Mouse (Mus musculus) erythroblast, adult 5-6 weeks (primary cell): ENCODE measurements around the gene Csrp3. TPM values are rescaled to one million over a fixed set of nuclear protein-coding genes. Genes with fewer than 3 reads are reported as not detected.
A peak's percentile ranks its signal among the peaks of the same experiment; 100 is the strongest.

Source experiments
- ATAC-seq: replicated peaks from 2 replicates; pipeline ENCODE4 v1.8.0; 2016; ENCODE audit warnings: moderate number of reproducible peaks, mild to moderate bottlenecking, moderate TSS enrichment, inconsistent platforms; ENCODE audit not compliant: poor library complexity, low FRiP score, severe bottlenecking
- total RNA-seq, 2 experiments: library from RNA; stranded (forward) in 1 of 2; stranded (reverse) in 1 of 2; fragments of 150-400 nt in 1 of 2; fragments of 200-764, 138-1000 nt in 1 of 2; gene quantifications; 2 replicates each; pipeline versions ENCODE4 v1.2.3 to v1.2.4; 2015 to 2017; ENCODE audit warnings: low replicate concordance in 2 of 2

Csrp3 gene
- total RNA-seq, 2 experiments from 2014 or later: 3.0 to 11.0 TPM

GRCm38 (mm10) chr7:48834989-48835626 is 12.7 kb downstream of the Csrp3 start:
- ATAC-seq: no peak

DNA sequence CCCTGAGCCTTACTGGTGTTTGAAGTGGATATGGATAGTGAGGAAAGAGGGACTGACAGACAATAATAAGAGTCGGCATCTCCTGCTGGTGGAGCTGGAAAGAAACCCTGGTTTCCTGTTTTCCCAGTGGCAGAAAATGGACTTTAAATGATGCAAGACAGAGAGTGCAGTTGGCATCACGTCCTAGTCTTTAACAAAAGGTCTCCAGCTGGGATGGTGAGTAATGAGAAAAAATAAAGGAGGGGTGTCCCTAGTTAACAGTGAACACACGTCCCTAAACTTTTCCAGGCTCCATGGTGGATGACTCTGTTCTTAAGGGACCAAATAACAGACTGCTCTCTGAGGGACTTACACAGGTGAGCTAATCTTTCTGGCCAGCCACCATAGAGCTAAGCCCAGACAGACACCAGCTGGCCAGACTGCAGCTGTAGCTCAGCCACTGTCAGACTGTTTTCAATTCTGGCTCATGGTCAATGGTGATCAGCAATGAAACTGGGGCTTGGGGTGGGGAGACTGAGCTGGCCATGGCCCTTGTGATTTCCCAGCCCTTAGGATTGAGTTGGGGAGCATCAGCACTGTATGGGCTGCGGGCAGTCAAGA is 13.4 kb downstream of the Csrp3 start:
- ATAC-seq: no peak

DNA sequence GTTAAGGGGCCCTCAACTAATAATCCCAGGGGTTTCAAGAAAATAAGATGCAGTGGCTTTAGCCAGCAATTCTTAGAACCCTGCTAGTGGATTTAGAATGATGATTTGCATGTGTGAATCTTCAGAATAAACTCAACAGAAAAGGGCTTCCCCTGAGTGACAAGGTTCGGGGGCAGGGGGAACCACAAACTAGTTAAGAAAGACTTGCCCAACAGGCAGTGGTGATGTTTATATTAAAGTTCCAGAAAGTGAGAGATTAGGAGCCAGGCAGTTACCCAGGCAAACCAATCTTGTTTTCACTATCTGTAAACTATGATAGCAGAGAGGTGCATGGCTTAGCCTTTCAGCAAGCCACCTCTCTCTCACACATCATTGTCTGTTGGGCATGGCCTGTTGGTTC is 15.1 kb downstream of the Csrp3 start:
- no peak for ATAC-seq

DNA sequence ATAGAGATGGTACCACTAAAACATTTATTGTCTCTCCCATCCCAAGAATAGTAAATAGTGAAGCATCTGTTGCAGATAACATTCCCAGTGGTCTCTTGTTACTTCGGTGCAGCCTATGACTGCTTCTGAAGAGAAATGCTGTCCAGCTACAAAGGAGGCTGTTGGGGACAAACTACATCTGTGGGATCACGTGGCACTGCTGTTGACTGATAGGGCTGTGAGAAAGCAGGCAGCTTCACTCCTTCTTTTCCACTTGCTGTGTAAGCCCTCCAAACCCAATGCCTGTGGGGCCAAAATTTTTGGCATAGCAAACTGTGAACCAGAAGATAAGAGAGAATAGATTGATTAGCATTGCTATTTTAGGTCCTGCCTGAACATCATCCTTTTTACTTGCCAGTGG is 17.4 kb downstream of the Csrp3 start:
- no peak for ATAC-seq

DNA sequence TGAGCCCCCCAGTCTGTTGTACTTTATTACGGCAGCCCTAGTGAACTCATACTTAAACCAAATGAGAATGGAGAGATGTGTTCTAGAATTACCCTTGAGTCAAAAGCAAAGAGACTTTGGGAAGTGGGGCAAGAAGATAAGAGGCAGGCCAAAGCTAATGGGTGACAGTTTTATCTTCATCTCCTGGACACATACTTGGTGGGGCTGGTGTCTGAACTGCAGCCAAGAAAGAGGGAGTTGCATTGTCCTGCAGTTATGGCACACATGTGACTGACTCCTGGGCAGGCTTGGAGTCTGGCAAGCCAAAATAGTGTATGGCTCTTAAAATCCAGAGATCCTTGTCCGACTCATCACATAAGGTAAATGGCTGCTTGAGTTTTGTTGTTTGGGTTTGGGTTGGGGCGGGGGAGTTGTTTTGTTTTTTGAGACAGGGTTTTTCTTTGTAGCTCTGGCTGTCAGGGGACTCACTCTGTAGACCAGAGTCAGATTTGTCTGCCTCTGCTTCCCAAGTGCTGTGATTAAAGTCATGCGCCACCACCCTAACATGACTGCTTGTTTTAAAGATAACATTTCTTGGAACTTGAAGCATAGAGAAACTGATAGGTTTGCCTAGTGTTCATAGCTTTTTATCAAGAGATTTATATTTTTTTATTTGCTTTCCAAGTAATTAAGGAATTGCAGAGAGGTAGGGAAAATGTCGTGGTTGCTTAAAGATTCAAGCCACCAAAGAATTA is 18.5 kb downstream of the Csrp3 start:
- no peak for ATAC-seq

GRCm38 (mm10) chr7:48825170-48825569 is 22.7 kb downstream of the Csrp3 start:
- no peak for ATAC-seq

- ATAC-seq: no peak
Observed at GRCm38 (mm10) chr7:48824671-48825070, 23.2 kb downstream of the Csrp3 start.

DNA sequence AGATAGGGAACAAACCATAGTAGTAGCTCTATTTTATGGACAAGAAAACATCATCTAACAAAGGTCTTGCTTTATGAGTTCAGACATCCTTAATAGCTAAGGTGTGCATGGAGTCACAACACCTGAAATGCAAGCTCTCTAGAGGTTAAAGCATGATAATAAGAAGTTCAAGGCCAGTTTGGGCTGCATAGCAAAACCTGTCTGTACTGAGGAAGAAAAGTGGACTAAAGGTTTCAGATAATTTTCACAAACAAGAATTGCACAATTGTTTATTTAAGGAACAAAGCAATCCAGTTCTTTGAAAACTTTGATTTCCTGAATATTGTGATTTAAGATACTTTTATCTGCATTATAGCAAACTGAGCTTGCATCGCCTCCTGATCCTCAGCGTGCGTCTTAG is 24.2 kb downstream of the Csrp3 start:
- no peak for ATAC-seq

- ATAC-seq: no peak
Observed at GRCm38 (mm10) chr7:48821654-48822053, 26.2 kb downstream of the Csrp3 start.

GRCm38 (mm10) chr7:48813594-48813993 is 34.2 kb downstream of the Csrp3 start:
- ATAC-seq: no peak

DNA sequence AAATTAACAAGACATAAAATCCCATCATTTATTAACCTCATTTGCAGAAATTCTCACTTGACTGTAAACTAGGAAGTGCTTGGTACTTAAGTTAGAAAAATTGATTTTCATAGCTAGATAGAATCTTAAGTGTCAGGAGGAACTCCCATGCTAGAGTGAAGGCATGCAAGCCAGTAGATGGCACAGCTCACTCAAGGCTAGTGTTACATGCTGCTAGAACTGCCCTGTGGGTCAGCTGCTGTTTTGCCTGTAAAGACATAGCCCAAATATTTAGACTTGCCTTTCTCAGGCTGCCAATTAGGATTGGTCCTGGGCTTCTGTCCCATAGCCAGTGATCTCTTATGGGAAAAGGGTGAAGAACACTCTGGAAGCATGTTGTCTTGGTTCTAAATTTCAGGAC is 35.5 kb downstream of the Csrp3 start:
- no peak for ATAC-seq

DNA sequence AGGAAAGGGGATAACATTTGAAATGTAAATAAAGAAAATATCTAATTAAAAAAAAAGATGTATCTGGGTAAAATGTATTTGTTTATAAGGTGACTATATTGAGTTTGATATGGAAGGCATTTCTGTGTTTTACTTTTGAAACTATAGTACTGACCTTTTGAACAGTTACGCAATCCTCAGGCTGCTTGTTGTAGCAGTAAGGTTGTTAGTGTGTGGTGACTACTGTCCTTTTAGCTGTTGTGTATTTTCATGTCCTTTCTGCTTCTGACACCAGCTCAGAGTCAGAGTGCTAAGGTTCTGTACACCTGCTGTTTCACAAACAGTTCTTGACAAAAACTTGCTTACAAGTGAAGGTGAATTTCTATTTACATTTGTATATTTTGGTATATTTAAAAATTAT is 37.2 kb downstream of the Csrp3 start:
- ATAC-seq: no peak

- ATAC-seq: no peak
Observed at GRCm38 (mm10) chr7:48806587-48806986, 41.2 kb downstream of the Csrp3 start.

- ATAC-seq: no peak
Observed at GRCm38 (mm10) chr7:48803381-48803780, 44.5 kb downstream of the Csrp3 start.

- ATAC-seq: no peak
Observed at GRCm38 (mm10) chr7:48795130-48795529, 52.7 kb downstream of the Csrp3 start.

DNA sequence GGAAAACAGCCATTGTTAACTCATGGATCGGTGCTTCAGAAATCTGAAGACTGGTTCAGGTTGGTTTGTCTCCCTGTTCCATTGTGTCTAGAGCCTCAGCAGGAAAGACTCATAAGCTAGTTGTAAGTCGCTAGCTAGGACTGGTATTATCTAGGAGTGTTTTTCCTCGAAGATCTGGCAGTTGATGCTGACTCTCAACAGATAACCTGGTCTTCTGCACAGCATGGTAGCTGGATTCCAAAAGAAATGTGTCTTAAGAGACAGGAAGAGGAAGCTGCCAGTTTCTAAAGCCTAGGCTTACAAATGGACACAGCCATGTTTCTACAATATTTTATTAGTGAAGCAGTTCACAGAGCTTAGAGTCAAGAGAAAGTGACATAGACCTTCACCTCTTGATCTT is 56.4 kb downstream of the Csrp3 start:
- ATAC-seq: no peak

DNA sequence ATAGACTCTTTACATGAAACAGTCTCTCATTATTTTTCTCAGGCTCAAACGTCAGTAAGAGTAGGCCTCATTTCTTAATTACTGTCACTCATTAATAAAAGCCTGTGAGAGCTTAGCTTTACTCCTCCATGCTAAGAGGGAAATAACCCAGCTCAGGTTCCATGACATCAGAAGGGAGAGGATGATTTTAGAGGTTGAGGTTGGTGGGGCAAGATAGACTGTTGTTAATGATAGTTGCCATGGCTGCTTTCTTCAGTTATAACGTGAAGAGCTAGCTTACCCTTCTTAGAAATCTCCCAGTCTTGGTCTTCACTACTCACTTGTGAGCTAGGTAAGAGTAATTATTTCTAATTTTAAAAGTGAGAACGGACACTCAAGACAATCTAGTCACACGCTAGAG is 57.7 kb downstream of the Csrp3 start:
- no peak for ATAC-seq

DNA sequence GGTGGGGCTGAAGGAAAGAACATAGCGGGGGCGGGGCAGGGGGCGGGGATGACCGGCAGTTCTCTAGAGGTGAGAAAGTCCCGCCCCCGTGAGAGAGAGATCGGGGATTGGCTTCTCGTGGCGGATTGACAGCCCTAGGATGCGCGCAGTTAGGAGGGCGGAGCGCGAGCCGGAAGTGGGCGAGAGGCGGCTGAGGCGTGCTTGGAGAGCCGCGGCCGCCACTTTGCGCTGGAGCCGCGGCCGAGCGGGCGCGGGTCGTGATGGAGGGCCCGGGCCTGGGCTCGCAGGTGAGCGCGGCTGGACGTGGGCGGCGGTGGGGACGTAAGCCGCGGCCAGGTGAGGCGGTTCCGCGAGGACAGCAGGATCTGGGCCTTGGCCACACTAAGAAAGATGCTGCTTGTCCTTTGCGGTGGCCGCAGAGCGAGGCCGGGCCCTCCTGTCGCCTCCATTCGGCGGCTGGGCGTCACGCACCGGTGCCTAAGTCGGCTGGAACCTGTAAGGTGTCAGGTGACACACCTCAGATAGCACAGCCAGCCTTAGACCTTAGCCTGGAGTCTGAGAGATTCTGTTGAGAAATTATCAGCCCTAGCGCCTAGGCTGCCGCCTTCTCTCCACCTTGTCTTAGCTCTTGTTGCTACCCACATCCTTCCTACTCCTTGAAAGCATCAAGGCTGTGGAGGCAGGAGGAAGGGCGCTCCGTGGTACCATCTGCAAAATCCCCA is 58.8 kb downstream of the Csrp3 start, which contains the start of gene Zdhhc13:
Gene Zdhhc13, plus strand, starts transcription at position 153 of the 722 bp plus-strand sequence.
- ATAC-seq: peak; percentile 99

DNA sequence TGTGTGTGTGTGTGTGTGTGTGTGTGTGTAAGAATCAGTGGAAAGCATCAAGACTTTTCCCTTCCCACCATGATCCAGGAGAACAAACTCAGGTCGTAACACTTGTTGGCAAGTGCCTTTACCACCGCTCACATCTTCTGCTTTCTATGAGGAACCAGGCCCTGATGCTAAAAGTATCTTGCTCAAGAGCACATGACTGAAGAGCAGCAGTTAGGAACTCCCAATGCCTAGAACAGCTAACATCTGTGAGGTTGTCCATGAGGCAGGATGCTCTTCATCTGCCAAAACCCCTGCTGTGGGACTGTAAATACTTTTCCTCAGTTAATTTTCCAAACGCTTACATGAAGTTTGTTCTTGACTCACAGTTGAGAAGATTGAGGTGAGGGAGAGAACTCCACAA is 59.5 kb downstream of the Csrp3 start:
- no peak for ATAC-seq

DNA sequence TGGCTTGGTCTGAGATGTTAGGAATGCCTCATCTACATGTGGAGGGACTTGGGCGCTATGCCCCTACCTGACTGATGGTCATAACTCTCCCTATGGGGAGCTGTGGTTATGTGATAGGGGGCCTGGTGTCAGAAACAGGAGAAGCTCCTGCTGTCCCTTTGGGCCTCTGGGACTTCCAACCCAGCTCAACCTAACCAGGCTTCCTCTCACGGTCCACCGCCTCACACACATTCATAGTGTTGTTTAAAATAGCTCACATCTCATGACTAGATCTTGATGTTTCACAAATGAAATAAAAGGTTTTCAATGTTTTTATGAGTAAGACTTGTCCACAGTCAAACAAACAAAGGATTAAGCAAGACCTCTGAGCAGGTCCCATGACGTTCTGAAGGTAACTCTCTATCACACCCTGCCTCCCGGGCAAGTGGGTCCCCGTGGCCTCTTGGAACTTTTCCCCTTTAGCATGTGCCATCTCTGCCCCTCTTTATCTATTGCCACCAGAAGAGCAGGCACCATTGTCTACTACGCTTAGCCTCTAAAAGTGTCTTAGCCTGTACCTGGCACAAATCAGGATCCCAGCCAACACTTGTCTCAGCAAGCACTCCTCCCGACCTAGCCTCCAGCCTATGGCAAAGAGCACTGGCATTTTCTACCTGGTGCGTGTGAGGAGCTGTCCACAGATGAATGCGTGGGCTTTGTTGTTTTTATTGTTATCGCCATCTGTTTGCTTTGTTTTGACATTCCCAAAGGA is 62.9 kb downstream of the Csrp3 start:
- no peak for ATAC-seq
